Mouse (Mus musculus) monocyte, adult 59 days (primary cell): ENCODE data around the gene Mbnl3. TPM values are rescaled to one million over a fixed set of nuclear protein-coding genes. Genes with fewer than 3 reads are reported as not detected.

Source experiments
- total RNA-seq, 2 experiments: library from RNA; stranded (reverse); gene quantifications; one replicate each; pipeline ENCODE4 v1.2.4; 2023

The Mbnl3 gene
- total RNA-seq: 10 to 100 TPM; 11.6 to 13.2 TPM

GRCm38 (mm10) chrX:51206432-51206831 lies at the start of gene Mbnl3:
Mbnl3 (minus strand) TSS chrX:51206532.

Other genes starting within 250 kb of the Mbnl3 start
- 10 to 100 TPM; 38.7 to 42.3 TPM for gene Rap2c, start 188.5 kb downstream of the Mbnl3 start, total RNA-seq